Mouse (Mus musculus): ENCODE measurements around the gene Acyp2. TPM values are rescaled to one million over a fixed set of nuclear protein-coding genes. Genes with fewer than 3 reads are reported as not detected.

Gene Acyp2
- 5.2 and 5.8 TPM in 2 replicates for polyA plus RNA-seq (2012; rRNA removed)

GRCm38 (mm10) chr11:30649001-30649637 is at the start of gene Acyp2:
TSS of gene Acyp2 (minus strand) at chr11:30649587.

GRCm38 (mm10) chr11:30471751-30472593 is 177.4 kb downstream of the Acyp2 start, which contains the start of gene 4930505A04Rik:
TSS of gene 4930505A04Rik (minus strand) at chr11:30471827.

Other genes with a start within 250 kb of the Acyp2 start
- gene 4930505A04Rik, start 177.8 kb downstream of the Acyp2 start, polyA plus RNA-seq (2012; rRNA removed): not detected in 2 replicates
- 7.3 and 7.6 TPM in 2 replicates for gene Psme4, start 122.1 kb upstream of the Acyp2 start, polyA plus RNA-seq (2012; rRNA removed)
- 0.29 and 0.52 TPM in 2 replicates for gene Gpr75, start 235.8 kb upstream of the Acyp2 start, polyA plus RNA-seq (2012; rRNA removed)
- gene Asb3, start 235.8 kb upstream of the Acyp2 start, polyA plus RNA-seq (2012; rRNA removed): 1.4 and 1.6 TPM in 2 replicates